ENCODE assay signal across 8 mouse cellular contexts in genomic region chr8:119446211-119446989, GRCm38 (mm10). TPM values are rescaled to one million over a fixed set of nuclear protein-coding genes. Genes with fewer than 3 reads are reported as not detected.
A peak's percentile ranks its signal among the peaks of the same experiment; 100 is the strongest.
DNase-seq lines count a peak whose midpoint lies in the region; ATAC-seq and TF ChIP-seq lines count a peak whose summit lies in the region.

Gene Necab2 (plus strand): TSS chr8:119446719.

- peak within 1 kb of the TSS; percentile 50 for H3K4me3 ChIP-seq in left cerebral cortex, adult 2 months

- peak; percentile 24 for ATAC-seq in Patski

- no peak for TF ChIP-seq CTCF in Patski (IDR thresholded peaks at IDR 0.05)
- TF ChIP-seq CTCF in left cerebral cortex, adult 2 months (IDR thresholded peaks at IDR 0.05) = peak; percentile 78

- no peak for DNase-seq in Patski (ENCODE audit: low read depth, low spot score)
- DNase-seq in cerebellum, postnatal 14 days = peak; percentile 95 to 98
- peak; percentile 68 for DNase-seq in gastrocnemius, adult 18-20 months (ENCODE audit: low spot score)
- peak; percentile 62 for DNase-seq in hindlimb bud, embryonic 11.5 days (ENCODE audit: extremely low spot score, low read depth, low spot score)
- peak; percentile 87 to 92 for DNase-seq in left cerebral cortex, adult 2 months (ENCODE audit: extremely low spot score in 1 of 2, low spot score in 2 of 2)
- peak; percentile 79 to 87 for DNase-seq in lung, postnatal 4 days
- DNase-seq in right cerebral cortex, postnatal 10 days (ENCODE audit: low spot score in 2 of 2) = peak; percentile 90 to 93
- peak; percentile 86 for DNase-seq in urinary bladder, postnatal 14 days (ENCODE audit: low spot score)

- H3K27ac ChIP-seq in left cerebral cortex, adult 2 months = peak within 1 kb of the TSS; percentile 8; the same call in 1 of the 2 replicates

- intact Hi-C loops in left cerebral cortex, adult 2 months (cut with DNase I) = loop anchor here (2.0 kb wide), 3 partner anchors 158 to 332 kb away; partner anchors contain the start of genes Taf1c and Tldc1

- no peaks in the 10 kb centered on the region for H3K27me3 ChIP-seq in Patski

- POLR2A ChIA-PET in Patski (lab: Charles Lee) = no interaction called here

- in situ Hi-C loops in Patski (cut with MboI; ENCODE audit: low pct_unique_long_range_greater_than_20kb) = loop anchor here (5.0 kb wide), 2 partner anchors 34 to 231 kb away; no protein-coding TSS in a partner anchor

- CTCF ChIA-PET in Patski (lab: Charles Lee) = interaction anchor here (0.6 to 1.4 kb wide), 3 partner anchors 10 to 47 kb away, joined by 3 to 5 read pairs (median 3); no protein-coding TSS in a partner anchor

RNA-seq across cellular contexts. Expression of gene Necab2, which starts in this region (rescaled TPM):
- polyA plus RNA-seq in Patski (2021) = 0.14 TPM
- total RNA-seq in gastrocnemius, adult 18-20 months (2021) = under 1 TPM in 1 of 2 experiments, not detected in 1; 0.16 TPM
- total RNA-seq in left cerebral cortex, adult 2 months (2021) = 10 to 100 TPM; 63.3 to 80.9 TPM

Comparison
In these comparisons a context has a peak if more than half of its experiments do, and no peak if none do; other contexts are left out.
1. RNA of gene Necab2 (total RNA-seq): 63.3 to 80.9 TPM in left cerebral cortex, adult 2 months; 0.16 TPM in gastrocnemius, adult 18-20 months; every median in the first group is over 10 times any median in the second.
2. Peak in ATAC-seq in Patski; RNA of the gene not detected or under 1 TPM.
3. Peak in DNase-seq in gastrocnemius, adult 18-20 months; RNA of the gene not detected or under 1 TPM.